Mouse (Mus musculus): ENCODE results near the gene Antxr2. TPM values are rescaled to one million over a fixed set of nuclear protein-coding genes. Genes with fewer than 3 reads are reported as not detected.

Gene Antxr2
- polyA plus RNA-seq, 1 experiment from 2014 or later: 14.1 TPM

GRCm38 (mm10) chr5:97953241-97953920 is 77.5 kb downstream of the Antxr2 start:
- Histone ChIP-seq H3K27me3 (ENCODE audit: control insufficient read depth, insufficient read depth, low read length) (no peaks in the 10 kb centered on the region), H3K4me3 (ENCODE audit: low read depth, low read length) (no peak overlapping the region), H3K9me3 (ENCODE audit: control insufficient read depth, low read length) (no peaks in the 10 kb centered on the region), H3K9ac (ENCODE audit: low read length) (no peak overlapping the region), H3K27ac (ENCODE audit: low read depth, low read length) (no peak overlapping the region), H3K36me3 (ENCODE audit: control insufficient read depth, insufficient read depth, low read length) (no peaks in the 10 kb centered on the region), H3K4me1 (ENCODE audit: control insufficient read depth, insufficient read depth, low read length) (no peaks in the 10 kb centered on the region), H3K4me2 (no peak overlapping the region)
- no peak for ATAC-seq (ENCODE audit: low FRiP score)
- DNase-seq (ENCODE audit: low spot score, missing footprints): no peak
- 83% methylated on average over 11 of the region's 11 CpGs for WGBS

- no peaks in the 10 kb centered on the region for H3K9me3 ChIP-seq (ENCODE audit: control insufficient read depth, low read length)
- H3K36me3 ChIP-seq (ENCODE audit: control insufficient read depth, insufficient read depth, low read length): no peaks in the 10 kb centered on the region
- no peak overlapping the region for H3K9ac ChIP-seq (ENCODE audit: low read length)
- no peak overlapping the region for H3K4me2 ChIP-seq
- ATAC-seq (ENCODE audit: low FRiP score): no peak
- no peaks in the 10 kb centered on the region for H3K4me1 ChIP-seq (ENCODE audit: control insufficient read depth, insufficient read depth, low read length)
- no peaks in the 10 kb centered on the region for H3K27me3 ChIP-seq (ENCODE audit: control insufficient read depth, insufficient read depth, low read length)
- no peak overlapping the region for H3K27ac ChIP-seq (ENCODE audit: low read depth, low read length)
- DNase-seq (ENCODE audit: low spot score, missing footprints): no peak
- WGBS: 88% methylated on average over 3 of the region's 3 CpGs
- H3K4me3 ChIP-seq (ENCODE audit: low read depth, low read length): no peak overlapping the region
These were observed 83.6 kb downstream of the Antxr2 start for GRCm38 (mm10) chr5:97947261-97947660.

GRCm38 (mm10) chr5:97946236-97946635 is 84.6 kb downstream of the Antxr2 start:
- 93% methylated on average over 4 of the region's 4 CpGs for WGBS
- no peaks in the 10 kb centered on the region for H3K4me1 ChIP-seq (ENCODE audit: control insufficient read depth, insufficient read depth, low read length)
- ATAC-seq (ENCODE audit: low FRiP score): no peak
- no peak overlapping the region for H3K27ac ChIP-seq (ENCODE audit: low read depth, low read length)
- no peak for DNase-seq (ENCODE audit: low spot score, missing footprints)
- H3K9ac ChIP-seq (ENCODE audit: low read length): no peak overlapping the region
- no peak overlapping the region for H3K4me3 ChIP-seq (ENCODE audit: low read depth, low read length)
- H3K36me3 ChIP-seq (ENCODE audit: control insufficient read depth, insufficient read depth, low read length): no peaks in the 10 kb centered on the region
- H3K9me3 ChIP-seq (ENCODE audit: control insufficient read depth, low read length): no peaks in the 10 kb centered on the region
- H3K27me3 ChIP-seq (ENCODE audit: control insufficient read depth, insufficient read depth, low read length): no peaks in the 10 kb centered on the region
- no peak overlapping the region for H3K4me2 ChIP-seq

- ATAC-seq (ENCODE audit: low FRiP score) (peak; percentile 85), DNase-seq (ENCODE audit: low spot score, missing footprints) (peak; percentile 93)
- Histone ChIP-seq H3K27ac (ENCODE audit: low read depth, low read length) (no peak overlapping the region), H3K9me3 (ENCODE audit: control insufficient read depth, low read length) (no peaks in the 10 kb centered on the region), H3K27me3 (ENCODE audit: control insufficient read depth, insufficient read depth, low read length) (no peaks in the 10 kb centered on the region), H3K9ac (ENCODE audit: low read length) (peak overlapping the region; percentile 57), H3K4me1 (ENCODE audit: control insufficient read depth, insufficient read depth, low read length) (peaks cover 3% of the 10 kb centered on the region; the same call in 1 of the 2 replicates), H3K36me3 (ENCODE audit: control insufficient read depth, insufficient read depth, low read length) (no peaks in the 10 kb centered on the region), H3K4me3 (ENCODE audit: low read depth, low read length) (peak overlapping the region; percentile 46), H3K4me2 (peak overlapping the region; percentile 91)
- 4% methylated on average over 47 of the region's 56 CpGs for WGBS
These were observed 95.4 kb downstream of the Antxr2 start for GRCm38 (mm10) chr5:97935140-97936129.

- Histone ChIP-seq H3K4me3 (ENCODE audit: low read depth, low read length) (no peak overlapping the region), H3K4me2 (no peak overlapping the region), H3K4me1 (ENCODE audit: control insufficient read depth, insufficient read depth, low read length) (no peaks in the 10 kb centered on the region), H3K9me3 (ENCODE audit: control insufficient read depth, low read length) (no peaks in the 10 kb centered on the region), H3K9ac (ENCODE audit: low read length) (no peak overlapping the region), H3K27me3 (ENCODE audit: control insufficient read depth, insufficient read depth, low read length) (no peaks in the 10 kb centered on the region), H3K27ac (ENCODE audit: low read depth, low read length) (no peak overlapping the region), H3K36me3 (ENCODE audit: control insufficient read depth, insufficient read depth, low read length) (no peaks in the 10 kb centered on the region)
- ATAC-seq (ENCODE audit: low FRiP score) (no peak), DNase-seq (ENCODE audit: low spot score, missing footprints) (no peak)
- WGBS: 89% methylated on average over 11 of the region's 11 CpGs
These were observed 113.2 kb downstream of the Antxr2 start for GRCm38 (mm10) chr5:97917654-97918053.

- 44% methylated on average over 2 of the region's 2 CpGs for WGBS
- ATAC-seq (ENCODE audit: low FRiP score): peak; percentile 59; the same call in 1 of the 2 replicates
- H3K4me1 ChIP-seq (ENCODE audit: control insufficient read depth, insufficient read depth, low read length): no peaks in the 10 kb centered on the region
These were observed 116.0 kb downstream of the Antxr2 start for GRCm38 (mm10) chr5:97914890-97915289.

GRCm38 (mm10) chr5:97913901-97914300 is 116.9 kb downstream of the Antxr2 start:
- no peaks in the 10 kb centered on the region for H3K27me3 ChIP-seq (ENCODE audit: control insufficient read depth, insufficient read depth, low read length)
- 93% methylated on average over 6 of the region's 6 CpGs for WGBS
- no peak for ATAC-seq (ENCODE audit: low FRiP score)
- no peak overlapping the region for H3K9ac ChIP-seq (ENCODE audit: low read length)
- no peak overlapping the region for H3K4me3 ChIP-seq (ENCODE audit: low read depth, low read length)
- no peaks in the 10 kb centered on the region for H3K4me1 ChIP-seq (ENCODE audit: control insufficient read depth, insufficient read depth, low read length)
- H3K36me3 ChIP-seq (ENCODE audit: control insufficient read depth, insufficient read depth, low read length): no peaks in the 10 kb centered on the region
- H3K27ac ChIP-seq (ENCODE audit: low read depth, low read length): no peak overlapping the region
- H3K4me2 ChIP-seq: no peak overlapping the region
- DNase-seq (ENCODE audit: low spot score, missing footprints): no peak
- H3K9me3 ChIP-seq (ENCODE audit: control insufficient read depth, low read length): no peaks in the 10 kb centered on the region

More at GRCm38 (mm10) chr5:97914890-97915289, 116.0 kb downstream of the Antxr2 start:
- Histone ChIP-seq H3K9ac (ENCODE audit: low read length) (no peak overlapping the region), H3K27ac (ENCODE audit: low read depth, low read length) (no peak overlapping the region), H3K4me3 (ENCODE audit: low read depth, low read length) (no peak overlapping the region), H3K4me2 (no peak overlapping the region), H3K9me3 (ENCODE audit: control insufficient read depth, low read length) (no peaks in the 10 kb centered on the region), H3K27me3 (ENCODE audit: control insufficient read depth, insufficient read depth, low read length) (no peaks in the 10 kb centered on the region), H3K36me3 (ENCODE audit: control insufficient read depth, insufficient read depth, low read length) (no peaks in the 10 kb centered on the region)
- no peak for DNase-seq (ENCODE audit: low spot score, missing footprints)

- H3K9ac ChIP-seq (ENCODE audit: low read length): no peak overlapping the region
- H3K36me3 ChIP-seq (ENCODE audit: control insufficient read depth, insufficient read depth, low read length): no peaks in the 10 kb centered on the region
- H3K27me3 ChIP-seq (ENCODE audit: control insufficient read depth, insufficient read depth, low read length): no peaks in the 10 kb centered on the region
- 83% methylated on average over 6 of the region's 6 CpGs for WGBS
- no peaks in the 10 kb centered on the region for H3K4me1 ChIP-seq (ENCODE audit: control insufficient read depth, insufficient read depth, low read length)
- no peak overlapping the region for H3K4me3 ChIP-seq (ENCODE audit: low read depth, low read length)
- no peak for ATAC-seq (ENCODE audit: low FRiP score)
- H3K9me3 ChIP-seq (ENCODE audit: control insufficient read depth, low read length): no peaks in the 10 kb centered on the region
- no peak for DNase-seq (ENCODE audit: low spot score, missing footprints)
- H3K4me2 ChIP-seq: no peak overlapping the region
- H3K27ac ChIP-seq (ENCODE audit: low read depth, low read length): no peak overlapping the region
These were observed 123.4 kb downstream of the Antxr2 start for GRCm38 (mm10) chr5:97907482-97907881.

Data from midbrain, embryonic 11.5 days (tissue).